Mouse (Mus musculus) brain, embryonic 14.5 days (tissue): ENCODE data around the gene Capn8.

Experiments used
- CTCF ChIP-seq: fragments of 200-500 bp; IDR thresholded peaks from 2 replicates; pipeline ENCODE4 v1.5.1; 2012; ENCODE audit warnings: inconsistent platforms, mild to moderate bottlenecking, moderate library complexity, borderline replicate concordance; ENCODE audit not compliant: insufficient read depth, insufficient read length; ENCODE audit errors: extremely low read depth
- POLR2A ChIP-seq: fragments of 200-500 bp; IDR thresholded peaks from 2 replicates; pipeline ENCODE4 v1.6.1; 2012; ENCODE audit warnings: mild to moderate bottlenecking, inconsistent platforms, borderline replicate concordance; ENCODE audit not compliant: poor library complexity, insufficient read depth, insufficient read length, severe bottlenecking; ENCODE audit errors: extremely low read depth

DNA sequence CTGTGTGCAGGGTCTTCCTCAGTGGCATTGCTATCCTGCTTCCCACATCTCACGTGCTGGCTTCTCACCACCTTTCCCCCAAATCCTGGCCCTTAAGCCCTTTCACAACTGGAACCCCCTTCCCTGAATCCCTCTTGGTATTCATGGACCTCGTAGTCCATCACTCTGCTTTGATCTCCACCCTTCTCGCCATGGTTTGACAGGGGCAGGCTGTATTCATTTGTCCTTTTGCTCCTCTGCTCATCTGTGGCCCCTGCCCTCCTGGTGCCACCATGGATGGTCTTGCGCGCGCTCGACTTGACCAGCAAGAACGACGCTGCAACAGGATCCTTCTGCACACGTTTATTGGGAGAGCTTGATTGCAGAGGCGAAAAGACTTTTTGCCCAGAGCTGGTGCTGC, 5.3 kb upstream of the Capn8 start:
- TF ChIP-seq CTCF, result no peak
- no peak for TF ChIP-seq POLR2A
